Mouse (Mus musculus): ENCODE results near the gene Gm27029.

- no peak for TF ChIP-seq POLR2A (IDR thresholded peaks at IDR 0.05; ENCODE audit: insufficient read depth, low read length)
- no peak for TF ChIP-seq CTCF (IDR thresholded peaks at IDR 0.05; ENCODE audit: low read depth, low read length)
- TF ChIP-seq EP300 (IDR thresholded peaks at IDR 0.05; ENCODE audit: insufficient read depth, low read depth, low read length): no peak
Observed at GRCm38 (mm10) chr11:101468731-101469130, 44.1 kb upstream of the Gm27029 start.

Measured in ES-Bruce4 (cell line).